Mouse (Mus musculus) 416B (cell line): ENCODE results near the gene Papln.

Experiments used
- DNase-seq: peaks from one replicate; pipeline ENCODE4 v3.0.0; 2011; ENCODE audit warnings: low read depth

Gene Papln

GRCm38 (mm10) chr12:83763311-83764043, at the start of gene Papln:
TSS of gene Papln (plus strand) at chr12:83763634.
- DNase-seq, result peak; percentile 51

GRCm38 (mm10) chr12:83713749-83714148, 49.7 kb upstream of the Papln start:
- peak; percentile 80 for DNase-seq

DNA sequence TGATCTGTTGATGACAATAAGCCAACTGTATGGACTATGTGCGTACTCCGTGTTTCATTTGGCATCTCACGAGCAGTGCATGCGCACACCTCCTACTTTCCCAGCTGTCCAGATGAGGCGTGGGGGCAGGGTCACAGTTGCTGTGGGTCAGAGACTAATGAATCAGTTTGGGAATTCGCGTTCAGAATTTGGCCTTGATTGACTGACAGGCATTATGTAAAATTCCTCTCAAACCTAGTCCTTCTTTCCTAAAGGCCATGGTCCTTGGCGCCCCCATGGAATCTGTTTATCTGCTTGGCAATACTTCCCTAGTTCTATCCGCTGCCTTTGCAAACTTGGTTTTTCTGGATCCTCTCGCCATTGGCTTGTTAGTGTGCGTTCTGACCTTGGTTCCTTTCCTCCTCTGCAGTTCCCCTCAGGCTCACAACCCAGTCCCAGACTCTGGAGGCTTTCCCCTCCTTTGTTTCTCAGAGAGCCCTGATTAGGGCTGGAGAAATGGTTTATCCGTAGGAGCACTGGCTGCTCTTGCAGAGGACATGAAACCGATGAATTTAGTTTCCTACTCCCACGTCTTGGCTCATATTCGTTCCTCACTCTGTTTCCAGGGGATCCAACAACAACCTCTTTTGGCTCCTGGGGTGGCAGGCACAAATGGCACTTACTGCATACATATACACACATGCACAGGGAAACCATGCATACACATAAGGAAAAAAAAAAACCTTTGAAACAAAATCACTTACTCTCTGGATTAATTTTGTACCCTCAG, 46.8 kb upstream of the Papln start:
- no peak for DNase-seq

DNA sequence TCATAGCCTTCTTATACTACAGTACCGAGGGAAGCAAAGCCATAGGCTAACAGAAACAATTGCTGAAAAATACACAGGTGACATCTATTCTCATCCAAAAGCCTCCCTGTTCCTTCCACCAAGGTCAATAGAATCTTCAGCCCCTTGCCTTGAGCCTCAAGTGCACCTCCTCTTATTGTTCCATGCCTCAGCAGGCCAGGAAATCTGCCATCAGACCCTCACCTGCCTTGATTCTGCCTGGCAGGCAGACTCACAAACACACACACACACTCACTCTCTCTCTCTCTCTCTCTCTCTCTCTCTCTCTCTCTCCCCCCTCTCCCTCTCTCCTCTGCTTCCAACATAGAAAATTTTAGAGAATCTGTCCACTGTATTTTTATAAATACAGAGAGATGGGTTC, 44.0 kb upstream of the Papln start:
- no peak for DNase-seq

DNA sequence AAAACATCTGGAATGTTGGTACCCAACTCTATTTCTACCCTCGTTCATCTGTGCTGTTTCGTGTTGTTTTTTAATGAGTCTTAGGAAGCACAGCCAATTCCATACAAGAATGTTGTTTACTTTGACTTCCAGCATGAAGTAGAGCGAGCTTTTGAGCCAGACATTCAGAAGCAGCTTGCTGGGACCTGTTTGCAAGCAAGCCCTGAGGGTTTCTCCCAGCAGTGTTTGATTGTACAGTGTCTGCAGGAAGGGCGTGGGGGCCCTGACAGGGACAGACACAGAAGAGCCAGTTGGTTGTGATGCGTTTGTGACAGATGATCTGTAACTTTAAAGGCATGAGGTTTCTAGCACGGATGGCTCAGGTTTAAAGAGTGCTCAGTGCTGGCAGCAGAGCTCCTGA, 42.2 kb upstream of the Papln start:
- DNase-seq, result no peak

GRCm38 (mm10) chr12:83723037-83723436, 40.4 kb upstream of the Papln start:
- DNase-seq, result no peak

GRCm38 (mm10) chr12:83726510-83727308, 36.7 kb upstream of the Papln start:
- no peak for DNase-seq

DNA sequence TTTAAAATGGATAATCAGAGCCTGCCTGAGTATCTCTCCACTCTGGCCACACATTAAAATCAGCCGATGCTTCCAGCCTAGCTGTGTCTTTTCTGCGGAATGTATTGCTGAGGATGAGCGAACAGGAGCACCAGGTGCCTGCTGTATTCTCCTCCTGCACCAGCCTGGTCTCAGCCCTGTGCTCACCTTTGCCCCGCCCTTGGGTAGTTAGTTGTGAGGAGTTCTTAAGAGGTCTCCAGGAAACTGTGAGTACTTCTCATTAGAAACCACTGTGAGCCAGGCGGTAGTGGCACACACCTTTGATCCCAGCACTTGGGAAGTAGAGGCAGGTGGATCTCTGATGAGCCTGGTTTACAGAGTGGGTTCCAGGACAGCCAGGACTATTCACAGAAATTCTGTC, 31.2 kb upstream of the Papln start:
- no peak for DNase-seq

GRCm38 (mm10) chr12:83734047-83734446, 29.4 kb upstream of the Papln start:
- no peak for DNase-seq

GRCm38 (mm10) chr12:83736236-83736635, 27.2 kb upstream of the Papln start:
- DNase-seq, result no peak

- no peak for DNase-seq
These were observed 24.8 kb upstream of the Papln start for GRCm38 (mm10) chr12:83738651-83739050.

GRCm38 (mm10) chr12:83741722-83742121, 21.7 kb upstream of the Papln start:
- no peak for DNase-seq

DNA sequence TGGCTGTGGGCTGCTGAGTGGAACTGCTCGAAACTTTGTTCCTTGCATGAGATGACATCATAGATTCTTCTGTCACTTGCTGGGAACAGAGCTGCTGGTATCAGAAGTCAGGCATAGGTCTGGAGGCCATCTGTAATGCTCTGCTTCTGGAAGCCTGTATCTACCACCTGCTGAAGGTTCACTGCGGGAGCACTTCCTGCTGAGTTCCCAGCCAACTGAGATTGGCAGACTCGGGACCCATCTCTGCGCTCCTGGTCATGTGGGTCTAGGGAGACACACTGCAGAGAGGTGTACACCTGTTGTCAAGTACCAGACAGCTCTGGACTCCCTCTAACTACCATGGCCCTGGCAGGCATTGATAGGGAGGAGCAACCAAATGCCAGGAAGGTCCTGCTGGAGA, 20.6 kb upstream of the Papln start:
- DNase-seq, result no peak

GRCm38 (mm10) chr12:83743712-83744111, 19.7 kb upstream of the Papln start:
- no peak for DNase-seq

- DNase-seq, result no peak
These were observed 14.2 kb upstream of the Papln start for GRCm38 (mm10) chr12:83749186-83749585.

GRCm38 (mm10) chr12:83752495-83752894, 10.9 kb upstream of the Papln start:
- no peak for DNase-seq

DNA sequence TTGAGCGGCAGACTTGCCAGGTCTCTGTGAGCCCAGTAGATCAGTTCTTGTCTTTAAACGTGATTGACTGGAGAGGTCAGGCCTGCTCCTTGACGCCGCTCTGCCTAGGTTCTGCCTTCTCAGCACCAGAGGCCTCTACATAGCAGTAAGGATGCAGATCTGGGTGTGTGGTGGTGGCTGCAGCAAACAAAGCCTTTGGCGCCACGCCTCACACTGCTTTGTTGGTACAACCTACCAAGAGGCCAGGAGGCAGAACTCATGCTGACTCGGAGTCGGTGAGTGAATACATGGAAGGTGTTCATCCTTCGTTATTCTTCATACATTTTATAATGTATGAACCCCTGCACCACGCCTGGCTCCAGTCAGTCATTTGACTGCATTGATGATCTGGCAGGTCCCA, 4.7 kb upstream of the Papln start:
- no peak for DNase-seq

DNA sequence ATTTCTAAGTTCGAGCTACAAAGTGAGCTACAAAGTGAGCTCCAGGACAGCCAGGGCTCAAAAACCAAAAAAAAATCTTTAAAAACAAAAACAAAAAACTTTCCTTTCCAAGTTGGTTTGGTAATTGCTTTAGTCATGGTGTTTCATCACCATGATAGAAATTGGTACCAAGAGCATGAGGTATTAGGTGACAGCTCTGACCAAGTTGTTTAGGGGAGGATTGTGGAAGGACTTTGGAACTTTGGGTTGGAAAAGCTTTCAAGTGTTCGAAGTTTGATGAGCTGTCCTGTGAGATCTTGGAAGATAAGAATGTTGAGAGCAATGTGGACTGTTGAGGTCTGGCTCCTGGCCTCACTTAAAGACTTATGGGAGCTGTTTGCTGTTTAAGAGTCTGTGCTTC, 3.2 kb upstream of the Papln start:
- DNase-seq, result peak; percentile 20

DNA sequence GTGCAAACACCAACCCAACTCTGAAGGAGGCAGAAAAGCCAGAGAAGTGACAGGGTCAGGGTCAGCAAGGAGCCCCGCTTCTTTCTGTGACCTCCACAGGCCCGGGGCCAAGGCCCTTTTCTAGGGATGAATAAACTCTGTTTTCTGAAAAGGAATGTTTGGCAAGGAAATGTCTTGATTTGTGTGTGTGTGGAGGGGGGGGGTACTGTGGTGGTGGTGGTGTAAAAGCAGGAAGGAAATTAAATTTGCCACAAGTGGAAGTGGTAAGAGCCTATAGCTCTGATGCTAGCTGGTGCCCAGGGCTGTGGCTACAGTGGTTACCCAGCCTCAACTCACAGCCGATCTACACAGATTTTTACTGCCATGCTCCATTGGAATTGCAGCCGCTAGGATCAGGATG, 728 bp upstream of the Papln start:
- DNase-seq, result peak; percentile 82

DNA sequence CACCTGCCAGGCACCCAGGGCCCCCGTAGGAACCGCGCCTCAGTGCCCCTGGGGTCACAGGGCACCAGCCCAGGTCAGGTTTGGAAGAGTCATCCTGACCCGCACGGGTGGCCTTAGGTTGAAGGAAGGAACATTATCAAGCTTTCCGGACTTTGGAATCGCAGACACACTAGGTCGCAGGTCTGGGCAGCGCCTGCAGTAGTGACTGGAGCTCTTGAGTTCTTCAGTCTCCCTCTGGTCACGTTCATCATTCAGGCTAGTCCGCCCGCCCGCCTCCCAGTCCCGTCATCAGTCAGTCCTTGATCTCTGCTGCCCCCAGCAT, 571 bp downstream of the Papln start:
- no peak for DNase-seq

GRCm38 (mm10) chr12:83764519-83764918, 1.1 kb downstream of the Papln start:
- DNase-seq, result no peak

- no peak for DNase-seq
These were observed 2.6 kb downstream of the Papln start for GRCm38 (mm10) chr12:83765965-83766603.
